Comparison of ENCODE assay signal across 8 mouse cellular contexts in genomic region chr16:55973431-55974255, GRCm38 (mm10). TPM values are rescaled to one million over a fixed set of nuclear protein-coding genes. Genes with fewer than 3 reads are reported as not detected.
A peak's percentile ranks its signal among the peaks of the same experiment; 100 is the strongest.
DNase-seq lines count a peak whose midpoint lies in the region; ATAC-seq and TF ChIP-seq lines count a peak whose summit lies in the region.

Gene Zbtb11, plus strand, starts transcription at chr16:55973883.

- peak; percentile 92 for ATAC-seq in frontal cortex, adult (ENCODE audit: low TSS enrichment)
- ATAC-seq in lung, postnatal 0 days: peak; percentile 94

- H3K9ac ChIP-seq in lung, postnatal 0 days (replicated peaks; ENCODE audit: low read depth): peak within 1 kb of the TSS; percentile 94

- H3K4me2 ChIP-seq in lung, postnatal 0 days (replicated peaks; ENCODE audit: low read depth, low read length): peak within 1 kb of the TSS; percentile 68

- peak; percentile 97 for DNase-seq in MN1 (ENCODE audit: low spot score)
- peak; percentile 98 for DNase-seq in cerebellum, adult 9-10 months
- peak; percentile 99 for DNase-seq in hindbrain, embryonic 10.5 days (ENCODE audit: low spot score)
- peak; percentile 99 for DNase-seq in layer of hippocampus, adult 9-11 months
- DNase-seq in lung, postnatal 0 days (ENCODE audit: low spot score): peak; percentile 99
- peak; percentile 99 for DNase-seq in ovary, postnatal 14 days (ENCODE audit: low spot score)
- DNase-seq in thymus, postnatal 14 days: peak; percentile 100

- under 1% methylated on average over 86 of the region's 86 CpGs for WGBS in hindbrain, embryonic 10.5 days
- under 1% methylated on average over 68 of the region's 86 CpGs for WGBS in lung, postnatal 0 days

- no peaks in the 10 kb centered on the region for H3K9me3 ChIP-seq in hindbrain, embryonic 10.5 days
- H3K9me3 ChIP-seq in lung, postnatal 0 days (ENCODE audit: low read length): no peaks in the 10 kb centered on the region

- H3K27me3 ChIP-seq in hindbrain, embryonic 10.5 days (ENCODE audit: insufficient read depth, poor library complexity, severe bottlenecking): no peaks in the 10 kb centered on the region
- H3K27me3 ChIP-seq in lung, postnatal 0 days (replicated peaks; ENCODE audit: insufficient read depth, low read length): no peaks in the 10 kb centered on the region

- H3K36me3 ChIP-seq in hindbrain, embryonic 10.5 days: peaks cover 50% of the 10 kb centered on the region
- H3K36me3 ChIP-seq in lung, postnatal 0 days (ENCODE audit: insufficient read depth, low read length): peaks cover 28% of the 10 kb centered on the region

- TF ChIP-seq EP300 in lung, postnatal 0 days (IDR thresholded peaks at IDR 0.05): no peak

- peak within 1 kb of the TSS; percentile 92 for H3K27ac ChIP-seq in hindbrain, embryonic 10.5 days
- peak within 1 kb of the TSS; percentile 95 for H3K27ac ChIP-seq in lung, postnatal 0 days (ENCODE audit: low read length)

- H3K4me3 ChIP-seq in hindbrain, embryonic 10.5 days: peak within 1 kb of the TSS; percentile 99
- peak within 1 kb of the TSS; percentile 98 for H3K4me3 ChIP-seq in lung, postnatal 0 days (ENCODE audit: low read depth, low read length)

- peak; percentile 34; the same call in 1 of the 2 replicates for TF ChIP-seq CTCF in lung, postnatal 0 days (IDR thresholded peaks at IDR 0.05)

- peaks cover 29% of the 10 kb centered on the region for H3K4me1 ChIP-seq in hindbrain, embryonic 10.5 days (replicated peaks)
- peaks cover 6% of the 10 kb centered on the region; the same call in 1 of the 2 replicates for H3K4me1 ChIP-seq in lung, postnatal 0 days (ENCODE audit: insufficient read depth, low read depth, low read length)

RNA-seq across cellular contexts. Expression of gene Zbtb11, which starts in this region (rescaled TPM):
- polyA plus RNA-seq in hindbrain, embryonic 10.5 days (2016; fragmentation: Nextera tagmentation; extraction: Ambion mirVana): 15.3 and 15.8 TPM in 2 replicates
- 8.4 and 9.3 TPM in 2 replicates for polyA plus RNA-seq in lung, postnatal 0 days (2015; fragmentation: Nextera tagmentation; extraction: Ambion mirVana)

Comparison
In these comparisons a context has a peak if more than half of its experiments do, and no peak if none do; other contexts are left out.
1. Peak in every context shown above with its lines: DNase-seq, ATAC-seq, H3K4me3 ChIP-seq and H3K27ac ChIP-seq.